Mouse (Mus musculus): ENCODE data around the gene Hoxc13. TPM values are rescaled to one million over a fixed set of nuclear protein-coding genes. Genes with fewer than 3 reads are reported as not detected.

Hoxc13 gene
- polyA plus RNA-seq, 1 experiment = not detected

- WGBS = 4% methylated on average over 27 of the region's 27 CpGs
- no peak for DNase-seq
- Histone ChIP-seq H3K27ac (ENCODE audit: insufficient read depth, low read length) (no peak within 1 kb of the TSS), H3K27me3 (ENCODE audit: control insufficient read depth, insufficient read depth, low read length) (peaks cover 23% of the 10 kb centered on the region; the same call in 1 of the 2 replicates), H3K4me3 (replicated peaks; ENCODE audit: insufficient read depth, low read depth, low read length) (no peak within 1 kb of the TSS), H3K4me1 (ENCODE audit: control insufficient read depth, insufficient read depth, low read length) (no peaks in the 10 kb centered on the region)
- TF ChIP-seq CTCF (IDR thresholded peaks at IDR 0.05; ENCODE audit: borderline replicate concordance, insufficient read depth, low read depth, low read length) (no peak), POLR2A (IDR thresholded peaks at IDR 0.05; ENCODE audit: borderline replicate concordance, insufficient read depth, low read length) (no peak)
Measured at GRCm38 (mm10) chr15:102966776-102967311, 45.9 kb downstream of the Hoxc13 start, which contains the start of gene Hoxc10. Gene Hoxc10 (plus strand): TSS chr15:102966796.

- WGBS = 6% methylated on average over 12 of the region's 12 CpGs
- H3K4me1 ChIP-seq (ENCODE audit: control insufficient read depth, insufficient read depth, low read length) = no peaks in the 10 kb centered on the region
- TF ChIP-seq POLR2A (IDR thresholded peaks at IDR 0.05; ENCODE audit: borderline replicate concordance, insufficient read depth, low read length) (no peak), CTCF (IDR thresholded peaks at IDR 0.05; ENCODE audit: borderline replicate concordance, insufficient read depth, low read depth, low read length) (no peak)
- H3K27ac ChIP-seq (ENCODE audit: insufficient read depth, low read length) = no peak within 1 kb of the TSS
- peaks cover 23% of the 10 kb centered on the region; the same call in 1 of the 2 replicates for H3K27me3 ChIP-seq (ENCODE audit: control insufficient read depth, insufficient read depth, low read length)
- no peak for DNase-seq
- H3K4me3 ChIP-seq (replicated peaks; ENCODE audit: insufficient read depth, low read depth, low read length) = no peak within 1 kb of the TSS
Measured at GRCm38 (mm10) chr15:102967312-102967510, 46.3 kb downstream of the Hoxc13 start, which contains the start of gene Hoxc5. Gene Hoxc5 (plus strand): TSS chr15:102967443.

GRCm38 (mm10) chr15:102967511-102968397, 46.9 kb downstream of the Hoxc13 start:
- H3K4me3 ChIP-seq (replicated peaks; ENCODE audit: insufficient read depth, low read depth, low read length) = no peak overlapping the region
- no peaks in the 10 kb centered on the region for H3K4me1 ChIP-seq (ENCODE audit: control insufficient read depth, insufficient read depth, low read length)
- 4% methylated on average over 34 of the region's 34 CpGs for WGBS
- DNase-seq = no peak
- no peak overlapping the region for H3K27ac ChIP-seq (ENCODE audit: insufficient read depth, low read length)
- peaks cover 24% of the 10 kb centered on the region; the same call in 1 of the 2 replicates for H3K27me3 ChIP-seq (ENCODE audit: control insufficient read depth, insufficient read depth, low read length)
- TF ChIP-seq CTCF (IDR thresholded peaks at IDR 0.05; ENCODE audit: borderline replicate concordance, insufficient read depth, low read depth, low read length) (no peak), POLR2A (IDR thresholded peaks at IDR 0.05; ENCODE audit: borderline replicate concordance, insufficient read depth, low read length) (no peak)

GRCm38 (mm10) chr15:102969296-102969695, 48.4 kb downstream of the Hoxc13 start:
- Histone ChIP-seq H3K27me3 (ENCODE audit: control insufficient read depth, insufficient read depth, low read length) (peaks cover 18% of the 10 kb centered on the region; the same call in 1 of the 2 replicates), H3K4me1 (ENCODE audit: control insufficient read depth, insufficient read depth, low read length) (no peaks in the 10 kb centered on the region), H3K4me3 (replicated peaks; ENCODE audit: insufficient read depth, low read depth, low read length) (no peak overlapping the region), H3K27ac (ENCODE audit: insufficient read depth, low read length) (no peak overlapping the region)
- TF ChIP-seq CTCF (IDR thresholded peaks at IDR 0.05; ENCODE audit: borderline replicate concordance, insufficient read depth, low read depth, low read length) (no peak), POLR2A (IDR thresholded peaks at IDR 0.05; ENCODE audit: borderline replicate concordance, insufficient read depth, low read length) (no peak)
- DNase-seq = no peak
- 32% methylated on average over 1 of the region's 1 CpGs for WGBS

- Histone ChIP-seq H3K27ac (ENCODE audit: insufficient read depth, low read length) (no peak overlapping the region), H3K4me1 (ENCODE audit: control insufficient read depth, insufficient read depth, low read length) (no peaks in the 10 kb centered on the region), H3K4me3 (replicated peaks; ENCODE audit: insufficient read depth, low read depth, low read length) (no peak overlapping the region), H3K27me3 (ENCODE audit: control insufficient read depth, insufficient read depth, low read length) (peaks cover 15% of the 10 kb centered on the region; the same call in 1 of the 2 replicates)
- no peak; the same call in 1 of the 2 replicates for TF ChIP-seq CTCF (IDR thresholded peaks at IDR 0.05; ENCODE audit: borderline replicate concordance, insufficient read depth, low read depth, low read length)
- no peak for TF ChIP-seq POLR2A (IDR thresholded peaks at IDR 0.05; ENCODE audit: borderline replicate concordance, insufficient read depth, low read length)
- DNase-seq = no peak
- 1% methylated on average over 12 of the region's 12 CpGs for WGBS
Measured at GRCm38 (mm10) chr15:102970740-102971139, 49.8 kb downstream of the Hoxc13 start.

GRCm38 (mm10) chr15:102972254-102972653, 51.4 kb downstream of the Hoxc13 start:
- no peak overlapping the region for H3K4me3 ChIP-seq (replicated peaks; ENCODE audit: insufficient read depth, low read depth, low read length)
- no peak for DNase-seq
- no peak overlapping the region for H3K27ac ChIP-seq (ENCODE audit: insufficient read depth, low read length)
- H3K27me3 ChIP-seq (ENCODE audit: control insufficient read depth, insufficient read depth, low read length) = peaks cover 21% of the 10 kb centered on the region; the same call in 1 of the 2 replicates
- TF ChIP-seq POLR2A (IDR thresholded peaks at IDR 0.05; ENCODE audit: borderline replicate concordance, insufficient read depth, low read length) = no peak
- TF ChIP-seq CTCF (IDR thresholded peaks at IDR 0.05; ENCODE audit: borderline replicate concordance, insufficient read depth, low read depth, low read length) = no peak
- no peaks in the 10 kb centered on the region for H3K4me1 ChIP-seq (ENCODE audit: control insufficient read depth, insufficient read depth, low read length)
- WGBS = 1% methylated on average over 21 of the region's 21 CpGs

GRCm38 (mm10) chr15:102972753-102973152, 51.9 kb downstream of the Hoxc13 start:
- DNase-seq = no peak
- TF ChIP-seq POLR2A (IDR thresholded peaks at IDR 0.05; ENCODE audit: borderline replicate concordance, insufficient read depth, low read length) = no peak
- TF ChIP-seq CTCF (IDR thresholded peaks at IDR 0.05; ENCODE audit: borderline replicate concordance, insufficient read depth, low read depth, low read length) = no peak
- 5% methylated on average over 6 of the region's 6 CpGs for WGBS
- Histone ChIP-seq H3K4me3 (replicated peaks; ENCODE audit: insufficient read depth, low read depth, low read length) (no peak overlapping the region), H3K4me1 (ENCODE audit: control insufficient read depth, insufficient read depth, low read length) (no peaks in the 10 kb centered on the region), H3K27me3 (ENCODE audit: control insufficient read depth, insufficient read depth, low read length) (peaks cover 23% of the 10 kb centered on the region; the same call in 1 of the 2 replicates), H3K27ac (ENCODE audit: insufficient read depth, low read length) (no peak overlapping the region)

- TF ChIP-seq POLR2A (IDR thresholded peaks at IDR 0.05; ENCODE audit: borderline replicate concordance, insufficient read depth, low read length) (no peak), CTCF (IDR thresholded peaks at IDR 0.05; ENCODE audit: borderline replicate concordance, insufficient read depth, low read depth, low read length) (no peak)
- DNase-seq = no peak
- H3K27ac ChIP-seq (ENCODE audit: insufficient read depth, low read length) = no peak overlapping the region
- no peaks in the 10 kb centered on the region for H3K4me1 ChIP-seq (ENCODE audit: control insufficient read depth, insufficient read depth, low read length)
- H3K27me3 ChIP-seq (ENCODE audit: control insufficient read depth, insufficient read depth, low read length) = peaks cover 22% of the 10 kb centered on the region; the same call in 1 of the 2 replicates
- WGBS = 5% methylated on average over 7 of the region's 7 CpGs
- no peak overlapping the region for H3K4me3 ChIP-seq (replicated peaks; ENCODE audit: insufficient read depth, low read depth, low read length)
Measured at GRCm38 (mm10) chr15:102975034-102975433, 54.1 kb downstream of the Hoxc13 start.

Measured in cerebellum, adult 2 months (tissue).